Mouse (Mus musculus) T-helper 2 cell (primary cell): ENCODE measurements around the gene Plod3.
"Not testable (repeated sequence)": the region's sequence is repeated elsewhere in the genome, so short reads cannot be mapped to it uniquely, and the experiment has no call there.

Experiments used
- in situ Hi-C: fragments of 300-600 bp; cut with MboI, MseI; formaldehyde crosslinking; loops from one replicate; pipeline ENCODE4 v1.15.1; 2025; ENCODE audit warnings: high pct_unique_total_duplicates

The Plod3 gene

DNA sequence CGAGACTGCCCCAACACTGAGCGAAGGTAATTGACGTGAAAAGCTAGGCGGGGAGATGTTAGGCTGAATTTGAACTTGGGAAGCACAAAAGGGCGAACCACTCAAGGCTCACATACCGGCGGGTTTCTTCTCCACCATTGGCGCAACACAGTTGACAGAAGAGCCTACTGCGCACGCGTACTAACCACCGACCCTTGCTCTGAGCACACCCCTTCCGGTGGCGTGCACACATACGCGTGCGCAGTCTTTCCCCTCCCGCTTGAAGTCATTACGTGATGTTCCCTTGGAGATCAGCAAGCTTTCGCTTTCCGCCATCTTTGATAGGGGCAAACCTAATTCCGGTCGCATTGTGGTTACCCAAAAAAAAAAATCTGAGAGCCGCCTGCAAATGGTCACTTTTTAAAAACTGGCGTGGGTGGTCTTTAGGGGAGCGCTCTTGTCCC, at the start of gene Plod3:
TSS of gene Plod3 (plus strand) at position 325 of the 443 bp plus-strand sequence.
- in situ Hi-C loops: no loop called here

DNA sequence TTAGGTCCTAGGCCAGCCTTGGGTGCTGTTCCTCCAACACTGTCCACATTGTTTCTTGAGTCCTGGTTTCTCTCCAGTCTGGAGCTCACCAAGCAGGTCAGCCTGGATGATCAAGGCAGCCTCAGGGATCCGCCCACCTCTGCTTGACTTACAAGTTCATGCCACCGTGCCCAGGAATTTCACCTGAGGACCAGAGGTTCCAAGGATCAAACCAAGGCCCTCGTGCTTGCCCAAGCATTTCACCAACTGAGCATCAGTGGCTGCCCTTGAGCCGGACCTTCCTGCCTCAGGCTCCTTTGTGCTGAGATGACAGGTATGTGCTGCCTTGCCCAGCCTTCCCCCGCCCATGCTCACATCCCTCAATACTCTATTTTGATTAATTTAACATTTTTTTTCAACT, 49.2 kb upstream of the Plod3 start:
- in situ Hi-C loops: loop anchor here (5.0 kb wide), 1 partner anchor 80 kb away; no protein-coding TSS in a partner anchor

DNA sequence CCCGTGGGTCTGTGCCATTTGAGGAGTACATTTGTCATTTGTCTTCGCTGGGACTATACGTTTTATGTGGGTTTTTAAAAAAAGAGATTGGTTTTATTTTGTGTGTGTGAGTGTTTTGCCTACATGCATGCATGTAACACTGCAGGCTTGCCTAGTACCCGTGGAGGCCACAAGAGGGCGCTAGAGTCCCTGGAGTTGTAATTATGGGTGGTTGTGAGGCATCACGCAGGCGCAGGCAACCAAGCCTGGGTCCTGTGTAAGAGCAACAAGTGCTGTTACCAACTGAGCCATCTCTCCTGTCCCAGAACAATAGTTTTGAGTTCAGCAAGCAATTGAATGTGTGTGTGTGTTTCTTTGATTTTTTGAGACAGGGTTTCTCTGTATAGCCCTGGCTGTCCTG, 47.5 kb upstream of the Plod3 start:
- in situ Hi-C loops: loop anchor here (5.0 kb wide), 1 partner anchor 78 kb away; no protein-coding TSS in a partner anchor

DNA sequence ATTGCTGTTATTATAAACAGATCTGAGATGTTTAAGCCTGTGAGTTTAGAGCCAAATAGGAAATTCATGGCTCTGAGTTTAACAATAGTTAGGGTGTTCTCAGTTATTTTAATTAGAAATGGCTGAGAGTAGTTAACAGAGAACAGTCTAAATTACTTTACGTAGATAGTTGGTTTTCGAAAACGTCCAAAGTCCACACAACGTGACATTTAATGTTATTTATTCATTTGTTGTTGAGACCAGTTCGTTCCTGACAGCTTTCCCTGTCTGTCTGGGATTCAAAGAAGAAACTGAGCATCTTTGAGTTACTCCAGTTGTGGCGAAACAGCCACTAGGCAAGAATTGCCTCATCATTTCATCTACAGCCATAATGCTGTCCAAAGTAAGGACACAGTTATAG, 46.8 kb upstream of the Plod3 start:
- in situ Hi-C loops: not testable (repeated sequence)

DNA sequence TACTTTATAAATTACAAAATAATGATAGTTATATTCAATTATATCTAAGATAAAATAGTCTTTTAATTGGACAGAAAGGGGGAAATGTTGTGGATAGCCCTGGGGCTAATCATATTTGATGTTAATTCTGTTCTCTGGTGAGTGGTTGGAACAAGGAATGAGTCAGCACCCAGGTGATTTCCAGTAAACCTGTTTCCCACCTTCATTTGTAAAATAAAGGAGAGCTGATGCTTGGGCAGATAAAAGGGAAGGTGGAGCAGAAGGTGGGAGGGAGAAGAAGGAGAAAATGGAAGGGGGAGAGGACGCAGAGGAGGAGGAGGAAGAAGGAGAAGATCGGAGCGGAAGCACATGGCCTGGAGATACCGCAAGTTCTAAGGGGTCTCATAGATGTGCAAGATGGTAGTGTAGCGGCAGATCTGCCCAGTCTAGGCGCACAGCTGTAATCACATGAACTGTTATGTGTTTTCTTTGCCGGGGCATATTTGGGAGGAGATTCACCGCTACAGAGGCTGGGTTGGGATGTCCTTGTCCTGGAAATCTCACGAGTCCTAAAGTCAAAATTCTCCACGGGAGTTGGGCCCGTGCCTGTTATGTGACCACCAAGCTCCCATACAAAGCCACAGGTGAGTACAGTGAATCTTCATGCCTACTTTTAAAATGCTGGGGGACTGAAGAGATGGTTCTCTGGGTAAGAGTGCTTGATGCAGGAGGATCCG, 45.8 kb upstream of the Plod3 start:
- in situ Hi-C loops: no loop called here

DNA sequence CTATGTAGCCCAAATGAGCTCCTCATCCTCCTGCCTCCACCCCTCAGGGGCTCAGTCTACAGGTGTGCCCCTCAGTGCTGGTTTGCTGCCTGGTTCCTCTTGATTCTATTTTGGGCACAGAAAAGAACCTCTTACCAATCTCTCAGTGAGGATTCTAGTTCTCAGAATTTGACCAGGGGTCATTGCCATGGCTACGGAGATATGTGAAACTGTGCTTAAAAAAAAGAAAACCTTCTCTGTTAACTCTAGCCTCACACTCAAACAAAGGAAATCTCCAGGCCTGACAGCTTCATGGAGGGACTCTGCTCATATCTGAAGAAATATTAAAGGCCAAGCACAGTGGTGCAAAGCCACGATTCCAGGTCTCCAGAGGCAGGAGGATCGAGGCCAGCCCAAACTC, 44.0 kb upstream of the Plod3 start:
- in situ Hi-C loops: no loop called here

DNA sequence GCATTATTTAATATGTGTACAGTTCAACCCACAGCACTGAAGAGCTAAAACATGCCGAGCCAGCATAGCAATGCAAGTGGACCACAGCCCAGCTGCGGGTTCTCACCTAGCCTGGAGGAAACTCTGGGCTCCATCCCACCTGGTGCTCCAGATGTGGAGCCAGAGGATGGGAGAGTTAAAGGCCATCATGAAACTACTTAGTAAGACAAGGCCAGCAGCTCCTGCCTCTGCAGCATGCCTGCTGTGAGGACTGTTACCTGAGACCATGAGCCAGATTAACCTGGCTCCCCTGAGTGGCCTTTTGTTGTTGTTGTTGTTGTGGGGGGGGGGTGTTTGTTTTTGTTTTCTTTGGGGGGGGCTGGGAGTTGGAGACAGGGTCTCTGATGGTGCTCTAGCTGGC, 43.4 kb upstream of the Plod3 start:
- in situ Hi-C loops: no loop called here

DNA sequence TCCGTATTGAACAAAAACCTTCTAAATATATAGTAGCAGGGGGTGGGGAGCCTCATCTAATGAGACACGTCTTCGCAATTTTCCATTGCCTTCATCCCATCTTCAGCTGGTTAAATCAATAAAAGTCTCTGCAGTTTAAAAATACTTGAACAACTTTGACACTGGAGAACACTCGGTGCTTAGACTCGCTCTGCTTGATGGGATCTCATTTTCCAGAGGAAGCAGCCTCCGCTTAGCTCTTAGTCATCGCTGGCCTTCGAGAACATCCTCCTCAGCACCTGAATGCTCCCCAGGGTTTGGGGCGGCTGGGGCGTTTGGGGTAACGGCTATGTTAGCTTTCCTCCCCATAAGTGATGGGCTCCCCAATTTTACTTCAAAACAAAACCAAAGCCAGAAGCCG, 41.7 kb upstream of the Plod3 start:
- in situ Hi-C loops: no loop called here

DNA sequence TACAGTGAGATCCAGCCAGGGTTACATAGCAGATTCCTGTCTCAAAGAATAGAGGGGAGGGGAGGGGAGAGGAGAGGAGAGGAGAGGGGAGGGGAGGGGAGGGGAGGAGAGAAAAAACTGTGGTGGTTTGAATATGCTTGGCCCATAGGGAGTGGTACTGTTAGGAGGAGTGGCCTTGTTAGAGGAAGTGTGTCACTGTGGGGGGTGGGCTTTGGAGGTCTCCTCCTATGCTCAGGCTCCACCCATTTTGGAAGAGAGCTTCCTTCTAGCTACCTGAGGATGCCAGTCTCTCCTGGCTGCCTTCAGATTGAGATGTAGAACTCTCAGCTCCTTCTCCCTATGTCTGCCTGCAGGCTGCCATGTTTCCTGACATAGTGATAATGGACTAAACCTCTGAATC, 38.9 kb upstream of the Plod3 start:
- in situ Hi-C loops: no loop called here

DNA sequence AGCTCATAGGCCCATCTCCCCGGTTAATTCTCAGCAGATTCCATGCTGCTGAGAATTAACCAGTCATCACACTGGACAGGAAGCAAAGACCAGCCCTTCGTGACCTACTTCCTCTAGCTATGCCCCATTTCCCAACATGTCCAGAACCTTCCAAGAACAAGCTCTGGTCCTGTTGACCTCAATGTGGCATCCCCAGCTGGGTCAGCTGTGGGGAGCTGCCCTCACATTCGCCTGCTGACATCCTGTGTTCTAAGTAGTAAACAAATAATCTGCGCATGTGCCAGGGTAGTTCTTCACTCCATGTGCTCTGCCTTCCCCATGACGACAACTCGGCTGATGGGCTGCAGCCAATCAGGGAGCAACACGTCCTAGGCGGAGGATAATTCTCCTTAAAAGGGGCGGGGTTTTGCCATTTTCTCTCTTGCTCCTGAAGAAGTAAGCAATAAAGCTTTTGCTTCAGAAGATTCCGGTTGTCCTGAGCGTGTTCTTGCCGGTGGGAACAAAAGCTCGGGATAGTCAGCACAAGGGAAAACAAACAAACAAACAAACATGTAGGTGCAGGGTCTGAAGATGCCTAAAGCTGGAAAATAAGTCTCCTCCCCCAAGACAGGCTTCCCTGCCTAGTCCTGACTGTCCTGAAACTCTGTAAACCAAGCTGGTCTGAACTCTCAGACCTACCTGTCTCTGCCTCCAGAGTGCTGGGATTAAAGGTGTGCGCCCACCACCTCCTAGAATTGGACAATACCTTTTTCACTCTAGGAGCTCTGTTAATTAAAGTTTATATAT, 37.1 kb upstream of the Plod3 start:
- in situ Hi-C loops: not testable (repeated sequence)

DNA sequence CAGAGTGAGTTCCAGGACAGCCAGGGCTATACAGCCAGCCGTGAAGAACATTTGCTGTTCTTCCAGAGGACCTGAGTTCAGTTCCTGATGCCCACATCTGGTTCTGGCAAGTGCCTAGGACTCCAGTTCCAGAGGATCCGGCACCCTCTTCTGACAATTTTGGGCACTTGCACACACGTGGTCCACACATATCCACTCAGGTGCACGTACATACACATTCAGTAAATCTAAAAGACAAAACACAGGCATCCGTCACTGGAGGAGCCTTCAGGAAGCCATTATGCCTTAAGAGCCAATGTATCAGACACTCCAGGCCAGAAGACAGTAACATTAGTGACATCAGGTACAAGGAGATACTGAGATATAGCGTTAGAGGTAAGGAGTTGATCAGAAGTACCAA, 36.3 kb upstream of the Plod3 start:
- in situ Hi-C loops: no loop called here

DNA sequence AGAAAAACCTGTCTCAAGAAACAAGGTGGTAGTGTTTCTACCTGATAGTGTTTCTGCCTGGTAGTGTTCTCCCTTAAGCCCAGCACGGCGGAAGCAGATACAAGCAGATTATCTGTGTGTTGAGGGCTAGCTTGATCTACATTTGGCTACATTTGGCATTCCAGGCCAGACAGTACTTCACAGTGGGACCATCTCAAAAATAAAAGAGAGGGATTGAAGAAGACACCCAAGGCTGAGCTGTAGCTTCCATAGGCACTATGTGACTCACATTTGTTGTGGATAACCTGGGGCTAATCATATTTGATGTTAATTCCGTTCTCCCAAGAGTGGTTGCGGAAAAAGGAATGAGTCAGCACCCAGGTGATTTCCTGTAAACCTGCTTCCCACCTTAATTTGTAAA, 34.7 kb upstream of the Plod3 start:
- in situ Hi-C loops: no loop called here

DNA sequence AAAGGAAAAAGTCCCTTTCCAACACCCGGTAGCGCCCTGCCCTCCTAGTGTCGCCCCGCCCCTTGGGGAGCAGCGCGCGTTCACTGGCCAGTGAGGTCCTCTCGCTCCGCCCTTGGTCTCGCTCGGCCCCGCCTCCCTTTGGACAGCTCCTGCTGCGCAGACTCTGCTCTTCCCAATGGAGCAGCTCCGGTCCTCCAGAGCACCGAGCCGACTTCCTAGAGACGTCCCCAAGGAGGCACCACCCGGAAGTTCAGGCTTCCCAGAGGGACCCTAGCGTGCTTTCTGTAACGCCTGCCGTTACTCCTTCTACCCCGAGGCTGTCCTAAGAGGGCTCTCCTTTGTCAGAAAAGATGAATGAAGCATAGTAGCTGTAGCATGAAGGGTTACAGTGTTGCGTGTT, 33.8 kb upstream of the Plod3 start, which contains the start of gene Fis1:
TSS of gene Fis1 (plus strand) at position 261 of the 400 bp plus-strand sequence.
- in situ Hi-C loops: no loop called here

DNA sequence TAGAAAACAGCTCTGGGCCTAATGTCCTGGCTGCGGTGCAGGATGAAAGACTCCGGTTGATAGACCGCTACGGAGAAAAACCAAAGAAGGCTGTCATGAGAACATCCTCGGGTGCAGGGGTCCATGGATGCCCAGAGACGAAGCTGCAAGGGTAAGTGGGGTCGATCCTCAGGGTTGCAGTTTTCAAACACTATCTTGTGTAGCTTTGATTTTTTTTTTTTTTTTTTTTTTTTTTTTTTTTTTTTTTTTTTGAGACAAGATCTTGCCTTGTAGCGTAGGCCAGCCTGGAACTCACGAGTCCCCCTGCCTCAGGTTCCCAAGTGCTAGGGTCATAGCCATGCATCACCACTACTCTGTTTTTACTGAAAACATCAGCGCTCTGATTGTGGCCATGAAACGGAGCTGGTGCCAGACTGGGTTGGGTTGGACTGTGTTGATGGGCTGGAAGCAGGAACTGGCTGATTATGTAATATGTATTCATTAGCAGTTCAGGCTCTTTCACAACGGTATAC, 33.3 kb upstream of the Plod3 start:
- in situ Hi-C loops: no loop called here

DNA sequence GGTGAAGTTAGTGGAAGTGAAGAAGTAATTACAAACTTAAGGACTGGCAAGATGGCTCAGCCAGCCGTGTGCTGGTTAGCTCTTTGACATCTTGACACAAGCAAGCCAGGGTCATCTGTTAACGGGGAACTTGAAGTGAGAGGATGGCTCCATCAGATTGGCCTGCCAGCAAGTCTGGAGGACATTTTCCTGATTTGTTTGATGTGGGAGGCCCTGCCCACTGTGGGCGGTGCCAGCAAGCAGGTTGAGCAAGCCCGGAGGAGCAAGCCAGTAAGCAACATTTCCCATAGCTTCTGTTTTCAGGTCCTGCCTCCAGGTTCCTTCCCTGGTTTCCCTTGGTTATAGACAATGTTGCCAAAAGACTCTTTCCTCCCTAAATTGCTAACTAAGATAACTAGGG, 31.2 kb upstream of the Plod3 start:
- in situ Hi-C loops: no loop called here

DNA sequence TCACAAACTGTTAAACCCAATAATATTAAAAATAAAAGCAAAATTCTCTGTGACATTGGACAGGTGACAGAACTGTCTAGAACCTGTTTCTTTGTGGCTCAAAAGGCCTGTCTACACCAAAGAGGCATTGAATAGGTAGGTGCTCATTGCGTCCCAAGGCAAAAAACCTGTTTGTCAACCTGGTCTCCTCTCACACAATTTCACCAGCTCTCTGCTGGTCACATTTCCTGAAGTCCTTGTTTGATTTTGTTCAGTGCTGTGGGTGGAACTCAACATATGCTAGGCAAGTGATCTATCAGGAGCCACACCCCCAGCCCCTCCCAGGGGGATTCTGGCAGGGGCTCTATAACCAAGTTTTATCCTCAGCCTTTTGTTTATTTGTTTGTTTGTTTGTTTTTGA, 29.6 kb upstream of the Plod3 start:
- in situ Hi-C loops: no loop called here

DNA sequence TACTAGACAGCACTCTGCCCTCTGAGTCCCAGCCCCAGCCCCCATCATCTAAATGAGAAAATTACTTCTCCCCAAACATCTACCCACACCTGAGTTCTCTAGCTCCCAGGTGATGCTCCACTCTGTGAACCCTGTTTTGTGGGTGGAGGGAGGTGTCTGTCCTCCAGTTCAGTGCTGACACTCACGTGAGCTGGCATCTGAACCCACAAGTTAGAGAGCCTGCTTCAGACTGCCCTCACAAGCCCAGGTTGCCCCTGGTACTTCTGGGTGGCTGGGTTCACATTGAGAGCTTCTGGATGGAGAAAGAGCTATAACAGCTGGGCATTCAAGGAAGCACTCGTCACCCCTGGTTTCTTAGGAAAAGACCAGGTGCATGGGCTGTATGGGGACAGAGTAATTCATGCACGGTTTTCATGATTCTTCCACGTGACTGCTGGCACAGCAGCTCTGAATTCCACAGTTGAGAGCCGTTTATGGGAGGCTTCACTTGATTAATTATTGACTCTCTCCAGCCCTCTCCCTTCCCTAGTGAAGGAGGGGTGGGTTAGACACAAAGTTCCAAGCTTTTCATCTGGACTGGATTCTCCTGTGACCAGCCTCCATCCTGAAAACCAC, 27.7 kb upstream of the Plod3 start:
- in situ Hi-C loops: no loop called here

DNA sequence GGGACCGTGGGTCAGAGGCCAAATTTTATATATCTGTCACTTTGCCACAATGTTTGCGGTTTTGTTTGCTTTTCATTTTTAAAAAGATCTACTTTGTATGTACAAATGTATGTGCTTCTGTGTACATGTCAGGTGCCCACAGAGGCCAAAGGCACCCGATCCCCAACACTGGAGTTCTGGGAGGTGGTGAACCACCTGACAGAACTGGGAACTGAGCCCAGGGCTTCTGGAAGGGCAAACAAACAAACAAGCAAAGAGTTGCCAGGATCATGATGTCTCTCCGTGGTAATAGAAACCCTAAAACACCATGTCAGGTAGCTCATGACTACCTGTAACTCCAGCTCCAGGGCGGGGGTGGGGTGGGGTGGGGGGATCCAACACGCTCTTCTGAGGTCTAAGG, 26.8 kb upstream of the Plod3 start:
- in situ Hi-C loops: no loop called here

DNA sequence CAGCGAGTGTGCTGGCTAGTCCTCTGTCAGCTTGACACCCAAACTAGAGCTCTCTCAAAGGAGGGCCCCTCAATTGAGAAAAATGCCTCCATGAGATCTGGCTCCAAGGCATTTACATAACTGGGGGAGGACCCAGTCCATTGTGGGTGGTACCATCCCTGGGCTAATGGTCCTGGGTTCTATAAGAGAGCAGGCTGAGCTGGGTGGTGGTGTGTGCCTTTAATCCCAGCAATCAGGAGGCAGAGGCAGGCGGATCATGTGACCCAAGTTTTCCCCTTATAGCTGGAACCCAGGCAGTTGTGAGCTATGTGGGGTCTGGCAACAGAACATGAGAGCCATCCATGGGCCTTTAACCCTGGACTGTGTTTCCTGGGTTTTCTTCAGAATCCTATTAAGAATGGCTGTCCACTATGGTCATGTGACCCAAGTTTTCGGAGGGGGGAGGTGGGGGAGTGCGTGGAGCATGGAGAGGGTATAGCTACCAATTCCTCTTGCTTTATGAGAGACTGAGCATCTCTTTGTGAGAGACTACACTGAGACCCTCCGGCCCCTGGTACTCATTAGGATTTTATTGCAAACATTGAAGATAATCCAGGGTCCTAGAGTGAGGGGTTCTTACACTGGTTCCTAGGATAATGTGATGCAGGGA, 25.4 kb upstream of the Plod3 start:
- in situ Hi-C loops: no loop called here

DNA sequence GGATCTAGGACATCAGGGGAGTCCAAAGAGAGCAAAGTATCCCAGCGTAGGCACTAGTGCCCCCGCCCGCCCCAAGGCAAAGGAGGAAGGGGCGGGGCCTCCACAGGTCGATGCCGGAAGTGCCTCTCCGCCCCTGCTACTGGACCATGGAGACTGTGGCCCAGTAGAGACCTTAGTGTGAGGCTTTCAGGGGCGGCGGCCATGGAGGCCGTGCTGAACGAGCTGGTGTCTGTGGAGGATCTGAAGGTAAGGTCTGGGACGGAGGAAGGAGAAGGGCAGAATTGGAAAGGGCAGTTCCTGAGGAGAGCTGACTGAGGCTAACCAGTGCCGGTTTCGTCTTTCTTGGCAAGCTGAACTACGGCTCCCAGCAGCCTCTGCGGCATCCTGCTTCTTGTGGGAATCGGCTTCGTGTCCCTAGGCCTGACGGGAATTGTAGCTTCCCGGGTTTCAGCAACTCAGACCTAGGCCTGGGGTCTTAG, 24.8 kb upstream of the Plod3 start:
- in situ Hi-C loops: no loop called here

DNA sequence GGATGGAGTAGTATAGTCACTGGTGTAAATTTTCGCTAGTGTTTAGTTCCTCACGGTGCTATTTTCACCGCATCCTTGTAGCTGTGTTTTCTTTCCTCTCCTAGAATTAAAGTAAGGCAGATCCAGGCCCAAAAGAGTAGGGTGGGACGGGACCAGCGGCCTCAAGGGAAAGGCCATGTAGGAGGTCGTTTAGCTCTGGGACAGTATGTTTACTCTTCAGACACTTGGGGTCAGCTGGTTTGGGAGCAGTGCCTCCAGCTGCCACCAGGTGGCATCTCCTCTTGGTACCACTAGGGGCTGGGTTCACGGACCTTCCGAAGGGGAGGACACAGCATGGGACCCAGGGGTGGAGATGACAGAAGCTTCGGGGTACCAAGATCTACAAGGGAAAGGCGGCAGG, 24.3 kb upstream of the Plod3 start:
- in situ Hi-C loops: no loop called here
